Mouse (Mus musculus): Measurements from ENCODE around the gene Gm49361.
"Not testable (repeated sequence)": the region's sequence is repeated elsewhere in the genome, so short reads cannot be mapped to it uniquely, and the experiment has no call there.

Gm49361 gene

DNA sequence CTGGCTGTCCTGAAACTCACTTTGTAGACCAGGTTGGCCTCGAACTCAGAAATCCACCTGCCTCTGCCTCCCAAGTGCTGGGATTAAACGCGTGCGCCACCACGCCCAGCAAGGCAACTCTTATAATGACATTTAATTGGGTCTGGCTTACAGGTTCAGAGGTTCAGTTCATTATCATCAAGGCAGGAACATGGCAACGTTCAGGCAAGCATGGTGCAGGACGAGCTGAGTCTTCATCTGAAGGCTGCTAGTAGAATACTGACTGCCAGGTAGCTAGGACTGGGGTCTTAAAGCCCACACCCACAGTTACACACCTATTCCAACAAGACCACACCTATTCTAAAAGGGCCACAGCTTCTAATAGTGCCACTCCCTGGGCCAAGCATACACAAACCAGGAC lies 57.8 kb downstream of the Gm49361 start:
- DNase-seq = not testable (repeated sequence)

DNA sequence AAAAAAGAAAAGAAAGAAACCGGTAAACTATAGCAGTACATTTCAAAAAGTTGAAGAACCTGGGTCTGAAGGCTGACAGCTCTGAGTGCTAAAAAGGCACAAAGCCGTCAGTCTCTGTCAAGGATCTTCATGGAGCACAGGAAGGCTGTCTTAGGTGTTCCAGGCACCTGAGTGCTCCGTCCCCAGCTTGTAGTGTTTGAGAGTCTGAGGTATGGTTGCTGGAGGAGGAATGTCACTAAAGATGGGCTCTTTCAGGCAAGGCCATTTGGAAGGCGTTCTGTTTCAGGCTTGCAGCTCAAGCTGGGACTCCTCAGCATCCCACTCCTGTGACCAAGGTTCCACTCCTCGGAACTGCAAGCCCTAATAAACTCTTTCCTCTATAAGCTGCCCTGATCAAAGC lies 58.5 kb downstream of the Gm49361 start:
- DNase-seq = no peak

DNA sequence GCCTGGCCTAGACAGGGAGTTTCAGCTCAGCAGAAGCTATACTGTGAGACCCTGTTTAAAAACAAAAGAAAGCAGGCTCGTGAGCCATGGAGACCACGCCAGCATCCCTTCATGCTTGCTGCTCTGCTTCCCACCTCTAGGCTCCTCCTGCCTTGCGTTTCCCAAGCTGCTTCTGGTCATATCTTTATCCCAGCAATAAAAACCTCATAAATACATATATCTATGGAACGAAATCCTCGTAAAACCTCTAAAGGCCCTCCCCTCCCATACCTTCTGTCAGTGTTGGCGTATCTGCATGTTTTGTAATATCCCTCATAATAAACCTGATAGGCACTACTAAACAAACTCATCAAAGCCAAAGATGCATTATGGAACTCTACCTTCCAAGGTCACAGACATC lies 59.3 kb downstream of the Gm49361 start:
- DNase-seq = no peak

DNA sequence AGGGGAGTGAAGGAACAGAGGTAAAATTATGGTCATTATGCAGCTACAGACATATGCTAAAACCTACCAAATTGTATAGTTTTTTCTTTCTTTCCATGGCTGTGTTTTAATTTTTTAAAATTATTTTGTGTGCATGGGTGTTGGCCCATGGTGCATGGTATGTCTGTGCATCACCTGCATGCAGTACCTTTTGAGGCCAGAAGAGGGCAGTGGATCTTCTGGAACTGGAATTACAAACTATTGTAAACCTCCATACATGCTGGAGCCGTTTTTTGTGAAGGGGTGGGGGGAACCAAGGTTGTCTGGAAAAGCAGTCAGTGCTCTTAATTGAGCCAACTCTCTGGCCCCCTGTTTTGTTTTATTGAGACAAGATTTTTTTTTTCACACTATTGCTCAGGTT lies 61.3 kb downstream of the Gm49361 start:
- peak; percentile 56 to 64 for DNase-seq

DNA sequence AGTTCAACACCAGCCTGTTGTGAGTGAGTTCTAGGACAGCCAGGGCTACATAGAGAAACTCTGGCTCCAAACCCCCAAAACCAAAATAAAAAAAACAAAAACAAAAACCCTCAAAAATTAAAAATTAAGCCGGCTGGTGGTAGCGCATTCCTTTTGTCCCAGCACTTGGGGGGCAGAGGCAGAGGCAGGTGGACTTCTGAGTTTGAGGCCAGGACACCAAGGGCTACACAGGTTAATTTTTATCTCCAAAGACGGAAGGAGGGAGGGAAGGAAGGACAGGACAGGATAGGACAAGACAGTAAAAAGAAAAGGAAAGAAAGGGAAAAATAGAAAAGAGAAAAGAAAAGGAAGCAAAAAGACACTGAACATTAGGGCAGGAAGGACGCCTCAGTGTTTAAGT lies 63.2 kb downstream of the Gm49361 start:
- DNase-seq = no peak

DNA sequence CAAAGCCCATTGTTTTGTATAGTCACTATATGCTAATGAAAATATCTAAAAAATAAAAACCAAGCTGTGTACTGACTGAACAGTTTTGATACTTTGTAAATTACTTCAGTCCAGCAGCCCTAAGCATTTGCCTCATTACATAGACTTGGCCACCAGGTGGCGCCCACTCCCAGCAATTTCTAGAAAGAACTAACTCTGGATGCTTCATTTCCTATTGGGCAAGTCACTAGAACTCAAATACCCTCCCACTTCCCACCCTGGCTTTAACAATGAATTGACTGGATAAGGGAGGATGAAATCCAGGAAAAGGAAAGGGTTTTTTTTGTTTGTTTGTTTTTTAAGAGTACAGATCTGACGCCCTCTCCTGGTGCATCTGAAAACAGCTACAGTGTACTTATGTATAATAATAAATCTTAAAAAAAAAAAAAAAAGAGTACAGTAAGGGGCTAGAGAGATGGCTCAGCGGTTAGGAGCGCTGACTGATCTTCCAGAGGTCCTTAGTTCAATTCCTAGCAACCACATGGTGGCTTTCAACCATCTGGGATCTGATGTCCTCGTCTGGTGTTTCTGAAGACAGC lies 65.9 kb downstream of the Gm49361 start:
- peak; percentile 72 to 77 for DNase-seq

DNA sequence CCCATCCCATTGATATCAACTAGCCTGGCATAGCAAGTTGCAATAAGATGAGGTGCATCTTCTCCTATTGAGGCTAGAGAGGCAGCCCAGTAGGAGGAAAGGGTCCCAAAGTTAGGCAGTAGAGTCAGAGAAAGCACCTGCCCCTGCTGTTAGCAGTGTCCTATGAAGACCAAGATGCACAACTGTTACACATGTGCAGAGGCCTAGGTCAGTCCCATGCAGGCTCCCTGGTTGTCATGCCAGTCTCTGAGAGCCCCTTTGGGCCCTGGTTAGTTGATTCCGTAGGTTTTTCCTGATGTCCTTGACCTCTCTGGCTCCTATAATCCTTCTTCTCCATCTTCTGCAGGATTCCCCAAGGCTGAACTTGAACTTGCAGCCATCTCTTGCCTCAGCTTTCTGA lies 66.4 kb downstream of the Gm49361 start:
- no peak for DNase-seq

DNA sequence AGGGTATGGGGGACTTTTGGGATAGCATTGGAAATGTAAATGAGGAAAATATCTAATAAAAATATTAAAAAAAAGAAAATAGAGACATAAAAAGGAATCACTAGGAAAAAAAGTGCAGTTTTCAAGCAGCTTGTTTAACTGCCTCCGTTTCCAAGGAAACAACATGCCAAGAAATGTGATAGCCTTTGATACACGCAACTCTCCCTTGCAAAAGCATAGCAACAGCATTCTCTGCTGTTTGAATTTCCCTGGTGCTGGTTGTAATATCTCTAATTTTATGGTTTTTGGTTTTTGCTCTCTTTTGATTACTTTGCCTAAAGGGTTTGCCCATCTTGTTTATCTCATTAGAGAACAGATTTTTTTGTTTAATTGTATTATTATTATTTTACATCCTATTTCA lies 70.4 kb downstream of the Gm49361 start:
- DNase-seq = no peak

DNA sequence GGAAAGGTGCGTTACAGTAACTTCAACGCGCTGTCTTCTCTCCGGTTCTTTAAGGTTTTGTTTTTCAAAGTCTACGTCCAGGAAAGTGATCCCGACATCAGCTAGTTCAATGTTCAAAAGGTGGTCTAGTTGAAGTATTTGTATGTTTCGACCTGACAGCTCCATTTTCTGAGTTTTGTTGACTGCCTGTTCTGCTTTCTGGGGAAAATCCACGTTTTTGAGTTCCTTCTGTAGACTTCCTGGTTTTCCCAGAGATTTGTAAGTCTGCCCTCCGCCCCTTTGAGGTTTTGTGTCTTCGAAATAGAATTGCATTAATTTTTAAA lies 80.3 kb downstream of the Gm49361 start:
- no peak for DNase-seq

DNA sequence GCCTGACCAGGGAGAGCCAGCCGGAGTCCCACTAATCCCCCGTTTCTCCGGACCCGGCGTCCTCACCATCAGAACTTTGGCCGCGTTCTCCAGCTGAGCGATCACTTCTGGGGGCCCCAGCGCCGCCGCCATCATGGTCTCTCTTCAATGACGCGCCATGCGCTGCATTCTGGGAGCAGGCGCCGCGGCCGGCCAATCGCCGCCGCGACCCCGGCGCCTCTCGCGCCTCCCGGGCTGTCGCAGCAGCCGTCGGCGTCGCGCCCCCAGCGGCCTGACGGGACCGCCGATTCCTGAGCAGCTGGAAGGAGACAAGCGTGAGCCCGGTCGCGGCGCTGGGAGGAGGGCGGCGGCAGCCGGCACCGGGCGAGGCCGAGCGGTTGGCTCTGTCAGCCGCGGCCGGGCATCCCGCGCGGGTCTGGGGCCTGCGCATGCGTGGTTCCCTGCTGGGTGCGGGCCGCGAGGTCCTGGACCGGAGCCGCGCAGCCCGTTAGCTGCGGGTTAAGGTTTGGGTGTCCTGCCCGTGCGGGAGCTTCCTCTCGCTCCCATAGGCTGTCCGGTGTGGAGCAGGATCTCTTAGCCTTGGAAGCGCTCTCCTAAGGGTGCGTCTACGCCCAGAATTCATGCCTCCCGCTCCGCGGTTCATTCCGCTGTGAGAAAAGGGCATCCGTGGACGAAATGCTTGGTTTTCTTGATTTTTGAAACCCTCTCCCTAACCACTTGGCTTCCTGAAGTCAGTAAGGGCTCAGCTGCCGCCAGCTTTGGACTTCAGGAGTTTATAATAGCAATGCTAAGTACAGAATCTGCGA lies 80.9 kb downstream of the Gm49361 start, which contains the start of gene Xpo4:
Gene Xpo4 (minus strand): TSS at position 609 of the 806 bp plus-strand sequence.
- peak; percentile 80 to 85 for DNase-seq

DNA sequence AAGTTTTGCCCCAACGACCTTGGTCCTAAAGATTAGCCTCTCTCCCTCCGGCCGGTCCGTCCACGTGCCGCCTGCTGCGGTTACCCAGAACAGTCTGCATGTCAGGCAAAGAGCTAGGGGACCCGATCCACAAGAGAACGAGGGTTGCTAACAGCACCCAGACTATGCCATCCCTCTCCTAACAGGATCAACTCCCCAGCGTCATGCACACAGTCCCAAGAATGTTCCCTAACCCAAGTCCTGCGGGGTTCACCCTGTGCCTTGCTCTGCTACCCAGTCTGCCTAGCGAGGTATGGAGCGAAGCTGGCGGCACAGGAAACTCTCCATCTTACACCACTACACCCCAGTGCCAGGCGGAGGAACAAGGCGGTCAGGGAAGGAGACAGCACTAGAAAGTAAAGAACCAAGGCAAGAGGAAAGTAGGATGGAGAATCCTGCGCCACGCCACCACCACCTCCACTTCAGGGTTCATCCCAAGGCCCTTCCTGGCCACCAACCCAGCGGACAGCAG lies 81.5 kb downstream of the Gm49361 start:
- DNase-seq = no peak

DNA sequence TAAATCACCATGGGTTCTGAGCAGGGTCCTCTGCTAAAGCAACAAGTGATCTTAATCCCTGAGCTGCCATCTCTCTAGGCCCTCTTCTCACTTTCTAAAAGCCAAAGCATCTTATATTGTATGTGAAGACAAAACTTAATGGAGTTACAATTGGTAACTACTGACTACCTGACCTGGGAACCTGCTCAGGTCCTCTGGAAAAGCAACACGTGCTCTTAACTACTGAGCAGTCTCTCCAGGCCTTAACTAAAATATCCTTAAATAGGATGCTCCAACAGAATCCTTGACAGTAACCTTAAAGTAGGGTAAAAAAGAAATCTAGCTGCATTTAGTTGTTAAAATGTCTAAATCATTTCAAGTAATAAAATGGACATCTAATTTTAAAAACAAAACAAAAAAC lies 82.3 kb downstream of the Gm49361 start:
- no peak for DNase-seq

DNA sequence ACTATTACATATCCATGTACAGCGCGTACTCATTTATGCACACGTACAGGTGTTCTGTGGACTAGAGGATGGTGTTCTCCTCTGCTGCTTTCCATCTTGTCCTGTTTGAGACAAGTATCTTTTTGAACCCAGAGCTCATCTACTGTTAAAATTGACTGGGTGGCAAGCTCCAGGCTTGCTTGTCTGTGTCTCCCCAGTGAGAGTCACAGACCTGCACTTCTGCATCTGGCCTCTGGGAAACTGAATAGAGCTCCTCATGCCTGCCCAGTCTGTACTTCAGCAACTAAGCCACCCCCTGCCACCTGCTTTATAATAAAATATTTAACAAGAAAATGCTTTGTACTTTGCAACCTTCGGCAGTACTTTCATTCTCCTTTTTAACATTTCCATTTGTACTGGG lies 87.6 kb downstream of the Gm49361 start:
- no peak for DNase-seq

DNA sequence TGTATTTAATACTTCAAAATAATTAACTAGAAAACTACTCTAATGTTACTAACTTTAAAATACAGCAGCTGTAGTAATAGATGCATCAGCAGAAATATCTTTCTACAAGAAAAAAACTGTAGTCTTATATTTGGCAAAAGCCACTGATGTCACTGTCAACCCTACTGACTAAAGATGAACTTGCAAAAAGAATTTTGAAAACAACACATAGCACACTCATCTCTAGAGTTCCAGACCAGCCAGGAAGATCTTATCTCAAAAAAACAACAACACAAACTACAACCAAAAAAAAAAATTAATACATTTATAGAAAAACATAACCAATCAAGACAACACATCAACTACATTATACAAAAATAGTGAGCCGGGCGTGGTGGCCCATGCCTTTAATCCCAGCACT lies 88.4 kb downstream of the Gm49361 start:
- DNase-seq = no peak

DNA sequence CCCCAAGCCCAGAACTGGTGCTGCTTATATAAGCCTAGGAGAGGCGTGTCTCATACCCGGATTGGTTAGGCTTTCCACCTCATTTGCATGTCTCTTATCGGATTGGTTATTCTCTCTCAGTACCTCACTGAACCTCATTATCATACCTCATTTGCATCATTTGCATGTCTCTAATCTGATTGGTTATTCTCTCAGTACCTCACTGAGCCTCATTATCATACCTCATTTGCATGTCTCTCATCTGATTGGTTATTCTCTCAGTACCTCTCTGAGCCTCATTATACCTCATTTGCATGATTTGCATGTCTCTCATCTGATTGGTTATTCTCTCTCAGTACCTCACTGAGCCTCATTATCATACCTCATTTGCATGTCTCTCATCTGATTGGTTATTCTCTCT lies 89.4 kb downstream of the Gm49361 start:
- not testable (repeated sequence) for DNase-seq

DNA sequence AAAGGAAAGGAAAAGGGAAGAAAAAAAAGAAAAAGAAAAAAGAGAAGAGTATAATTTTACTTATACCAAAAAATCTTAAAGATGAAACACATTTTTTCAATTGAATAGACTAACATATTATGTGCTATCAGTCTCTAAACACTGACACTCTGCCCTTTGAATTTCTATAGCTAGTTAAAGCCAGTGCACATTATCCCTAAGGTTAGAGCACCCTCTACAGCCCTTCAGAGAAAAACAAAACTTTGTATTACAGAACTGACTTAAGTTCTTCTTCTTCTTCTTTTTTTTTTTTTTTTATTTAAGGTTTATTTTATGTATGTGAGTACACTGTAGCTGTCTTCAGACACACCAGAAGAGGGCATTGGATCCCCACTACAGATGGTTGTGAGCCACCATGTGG lies 96.4 kb downstream of the Gm49361 start:
- no peak for DNase-seq

DNA sequence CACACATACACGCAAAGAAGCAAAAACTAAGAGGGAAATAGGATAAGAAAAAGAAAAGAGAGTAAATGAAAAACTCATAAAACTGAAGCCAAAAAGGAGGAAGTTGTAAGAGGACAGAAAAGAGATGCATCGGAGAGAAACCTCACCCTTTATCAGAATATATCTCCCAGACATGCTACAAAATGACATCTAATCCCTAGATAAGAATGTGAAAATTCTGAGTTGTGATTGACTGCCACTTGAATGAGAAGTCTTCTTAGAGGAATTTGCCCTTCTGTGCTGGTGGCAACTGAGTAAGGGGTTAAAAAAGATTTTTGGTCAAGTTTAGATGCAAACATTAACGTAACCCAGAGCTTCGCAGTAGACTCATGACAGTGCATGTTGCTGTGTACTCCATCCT lies 99.7 kb downstream of the Gm49361 start:
- no peak for DNase-seq

DNA sequence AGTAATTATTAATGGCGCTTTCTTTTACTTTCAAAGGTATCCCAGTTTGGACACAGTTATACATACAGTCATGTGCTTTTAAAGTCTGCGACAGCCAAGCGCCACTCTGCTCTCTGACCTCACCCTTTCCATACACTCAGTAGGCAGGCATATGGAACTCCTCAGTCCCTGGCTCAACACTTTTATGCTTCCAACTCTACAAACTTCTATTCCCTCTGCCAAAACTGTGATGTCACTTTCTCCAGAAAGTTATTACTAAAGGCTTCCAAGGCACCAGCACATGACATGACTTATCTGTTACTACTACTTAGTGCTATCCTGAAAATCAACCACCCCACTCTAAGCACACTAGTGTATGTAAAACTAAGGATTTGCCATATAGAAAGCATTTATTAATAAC lies 106.8 kb downstream of the Gm49361 start:
- DNase-seq = no peak

DNA sequence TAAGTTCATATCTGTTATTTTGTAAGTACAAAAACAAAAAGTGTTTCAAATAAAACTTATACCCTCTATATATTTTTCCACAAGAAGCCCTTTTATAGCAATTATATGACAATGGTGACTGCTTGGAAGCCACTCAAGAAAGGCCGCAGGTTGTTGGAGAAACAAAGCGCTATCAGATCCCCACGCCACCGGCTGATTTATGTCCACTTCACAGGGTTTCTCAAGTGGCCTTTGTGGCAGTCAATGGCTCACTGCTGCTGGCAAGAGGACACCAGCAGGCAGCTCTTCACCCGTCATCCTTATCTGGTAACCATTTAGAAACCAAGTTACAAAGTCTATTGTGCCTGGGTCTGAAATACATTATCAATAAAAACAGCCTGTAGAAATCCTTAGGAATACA lies 111.8 kb downstream of the Gm49361 start:
- DNase-seq = no peak

DNA sequence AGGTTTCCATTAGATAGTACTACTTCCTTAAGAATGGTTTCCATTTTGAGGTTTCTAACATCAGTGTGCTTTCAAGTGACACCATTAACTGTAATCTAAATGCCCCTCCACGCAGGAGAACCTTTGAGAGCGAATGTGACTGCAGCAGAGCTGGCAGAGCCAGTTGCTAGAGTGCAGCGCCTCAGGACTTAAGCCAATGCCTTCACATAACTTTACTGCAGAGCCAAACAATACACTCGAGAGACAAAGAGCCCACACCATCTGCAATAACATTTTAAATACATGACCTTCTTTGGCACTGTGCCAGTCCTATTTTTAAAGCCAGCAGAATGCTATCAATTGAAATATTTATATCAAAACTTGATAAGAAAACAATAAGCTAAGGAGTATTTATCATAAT lies 116.3 kb downstream of the Gm49361 start:
- DNase-seq = no peak

DNA sequence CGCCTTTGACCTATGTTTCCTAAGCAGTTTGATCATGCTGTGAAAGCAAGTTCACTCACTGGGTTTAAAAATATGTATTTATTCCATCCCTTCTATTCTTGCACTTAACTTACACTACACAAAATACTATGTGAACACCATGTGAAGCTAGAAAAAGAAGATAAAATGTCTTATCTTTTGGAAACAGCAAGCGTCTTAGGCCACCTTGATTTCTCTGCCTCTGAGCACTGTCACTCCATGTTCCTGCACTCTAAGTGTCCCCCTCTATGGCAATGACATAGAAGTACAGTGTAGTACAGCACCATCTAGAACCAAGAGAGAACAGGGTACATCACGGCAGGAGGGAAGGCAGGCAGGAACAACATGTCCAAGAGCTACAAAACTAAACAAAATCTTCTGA lies 123.0 kb downstream of the Gm49361 start:
- DNase-seq = no peak

DNA sequence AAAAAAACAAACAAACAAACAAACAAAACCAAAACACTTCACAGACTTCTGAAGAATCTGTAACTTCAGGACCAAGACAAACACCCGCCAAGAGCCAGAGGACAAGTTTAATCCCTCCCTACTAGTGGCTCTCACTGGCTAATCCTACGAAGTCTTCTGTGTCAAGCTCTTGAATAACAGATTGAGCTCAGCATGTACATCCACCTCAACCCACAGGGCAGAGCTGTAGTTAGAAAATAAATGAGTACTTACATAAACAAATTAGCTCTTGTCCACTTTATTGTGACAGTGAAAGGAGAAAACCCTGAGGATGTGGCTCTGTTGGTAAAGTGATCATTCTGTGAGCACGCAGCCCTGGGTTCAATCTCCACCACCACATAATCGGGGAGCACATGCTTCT lies 124.2 kb downstream of the Gm49361 start:
- DNase-seq = no peak

DNA sequence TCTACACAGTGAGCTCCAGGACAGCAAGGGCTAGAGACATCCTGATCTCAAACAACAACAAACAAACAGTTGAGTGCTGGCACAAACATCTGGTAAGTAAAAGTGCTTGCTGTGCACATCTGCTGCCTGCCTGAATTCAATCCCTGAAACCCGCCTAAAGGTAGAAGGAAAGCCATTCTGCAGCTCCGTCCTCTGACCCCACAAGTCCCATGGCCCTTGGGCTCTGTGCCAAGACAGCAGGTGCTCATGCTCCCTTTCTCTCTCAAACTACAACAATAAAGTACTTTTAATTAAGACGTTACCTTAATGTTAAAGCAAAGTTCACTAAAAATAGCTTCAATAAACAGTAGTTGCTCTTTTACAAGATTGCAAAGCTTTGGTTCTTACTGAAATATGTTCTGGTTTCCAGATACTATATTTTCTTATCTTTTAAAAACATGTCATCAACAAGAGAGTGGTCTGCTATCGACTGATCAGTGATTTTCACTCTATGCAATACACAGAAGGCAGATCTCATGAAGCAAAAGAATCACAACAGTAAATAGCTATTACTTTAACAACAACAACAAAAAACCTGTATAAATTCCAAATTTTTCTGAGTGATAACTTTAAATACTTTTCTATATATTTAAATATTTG lies 125.2 kb downstream of the Gm49361 start:
- DNase-seq = no peak

DNA sequence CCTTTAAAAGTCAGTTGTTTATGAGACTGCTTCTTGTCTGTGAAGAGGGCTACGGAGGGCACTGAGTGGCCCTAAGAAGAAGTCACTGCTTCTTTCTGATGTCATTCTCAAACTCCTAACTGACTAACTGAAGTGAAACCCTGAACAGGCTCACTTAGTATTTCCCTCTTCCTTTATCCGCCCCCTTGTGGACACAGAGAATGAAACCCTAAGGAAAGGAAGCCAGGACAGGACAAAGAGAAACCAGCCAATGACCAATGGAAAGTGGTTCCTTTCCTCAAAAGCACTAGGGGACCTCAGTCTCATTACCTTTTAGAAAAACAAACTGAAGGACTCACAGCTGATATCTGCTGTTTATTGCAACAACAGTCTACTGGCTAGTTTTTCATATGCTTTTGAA lies 126.4 kb downstream of the Gm49361 start:
- DNase-seq = no peak
